Mouse (Mus musculus): Measurements from ENCODE around the gene Bmpr1b. TPM values are rescaled to one million over a fixed set of nuclear protein-coding genes. Genes with fewer than 3 reads are reported as not detected.

The Bmpr1b gene
- polyA plus RNA-seq, 1 experiment, result 0.34 TPM

GRCm38 (mm10) chr3:142040345-142040744, 128.9 kb downstream of the Bmpr1b start:
- TF ChIP-seq CEBPB (IDR thresholded peaks at IDR 0.05; ENCODE audit: low read depth) (no peak), MYOG (IDR thresholded peaks at IDR 0.05; ENCODE audit: control insufficient read depth, extremely low read depth, insufficient read length) (no peak), CTCF (IDR thresholded peaks at IDR 0.05; ENCODE audit: control insufficient read depth, insufficient read depth, insufficient read length) (no peak), USF1 (IDR thresholded peaks at IDR 0.05; ENCODE audit: low read depth) (no peak), FOSL1 (IDR thresholded peaks at IDR 0.05; ENCODE audit: insufficient read depth, low read length, poor library complexity, severe bottlenecking) (no peak), MYOD1 (IDR thresholded peaks at IDR 0.05; ENCODE audit: control insufficient read depth, insufficient read length, low read depth) (no peak), MAX (IDR thresholded peaks at IDR 0.05) (no peak)
- H3K79me3 ChIP-seq (ENCODE audit: low read depth), result no peaks in the 10 kb centered on the region

DNA sequence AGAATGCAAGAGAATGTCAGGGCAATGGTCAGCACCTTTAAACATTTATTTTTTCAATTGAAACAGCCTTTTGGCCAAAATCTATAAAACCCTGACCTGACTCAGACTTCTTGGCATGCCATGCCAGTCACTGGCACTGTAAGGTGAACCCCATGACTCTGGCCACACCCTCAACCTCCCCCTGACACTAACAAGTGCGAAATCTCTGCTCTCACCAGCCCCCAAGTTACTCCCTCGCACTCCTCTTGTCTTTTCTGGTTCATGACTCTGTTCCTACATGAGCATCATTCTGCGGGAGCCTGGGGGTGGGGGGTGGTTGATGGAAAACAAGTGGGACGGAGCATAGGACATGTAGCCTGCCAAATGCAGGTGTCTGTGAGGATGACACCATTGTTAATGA, 135.1 kb downstream of the Bmpr1b start:
- no peaks in the 10 kb centered on the region for H3K27me3 ChIP-seq (ENCODE audit: control insufficient read depth, insufficient read depth, insufficient read length)
- H3K79me3 ChIP-seq (ENCODE audit: low read depth), result no peaks in the 10 kb centered on the region
- no peaks in the 10 kb centered on the region for H3K36me3 ChIP-seq (ENCODE audit: control insufficient read depth, insufficient read depth)
- H3ac ChIP-seq (ENCODE audit: control insufficient read depth, insufficient read length, low read depth), result no peak overlapping the region
- no peaks in the 10 kb centered on the region for H3K79me2 ChIP-seq (ENCODE audit: control insufficient read depth, insufficient read depth)
- TF ChIP-seq FOSL1 (IDR thresholded peaks at IDR 0.05; ENCODE audit: insufficient read depth, low read length, poor library complexity, severe bottlenecking) (no peak), MAX (IDR thresholded peaks at IDR 0.05) (no peak), CEBPB (IDR thresholded peaks at IDR 0.05; ENCODE audit: low read depth) (no peak), CTCF (IDR thresholded peaks at IDR 0.05; ENCODE audit: control insufficient read depth, insufficient read depth, insufficient read length) (no peak), USF1 (IDR thresholded peaks at IDR 0.05; ENCODE audit: low read depth) (no peak), MYOG (IDR thresholded peaks at IDR 0.05; ENCODE audit: control insufficient read depth, extremely low read depth, insufficient read length) (no peak), MYOD1 (IDR thresholded peaks at IDR 0.05; ENCODE audit: control insufficient read depth, insufficient read length, low read depth) (no peak)
- H3K4me3 ChIP-seq (ENCODE audit: insufficient read depth, poor library complexity, severe bottlenecking), result no peak overlapping the region

More at GRCm38 (mm10) chr3:142040345-142040744, 128.9 kb downstream of the Bmpr1b start:
- H3K36me3 ChIP-seq (ENCODE audit: control insufficient read depth, insufficient read depth), result no peaks in the 10 kb centered on the region
- no peaks in the 10 kb centered on the region for H3K27me3 ChIP-seq (ENCODE audit: control insufficient read depth, insufficient read depth, insufficient read length)
- H3K79me2 ChIP-seq (ENCODE audit: control insufficient read depth, insufficient read depth), result no peaks in the 10 kb centered on the region
- no peak overlapping the region for H3ac ChIP-seq (ENCODE audit: control insufficient read depth, insufficient read length, low read depth)
- H3K4me3 ChIP-seq (ENCODE audit: insufficient read depth, poor library complexity, severe bottlenecking), result no peak overlapping the region

- H3K36me3 ChIP-seq (ENCODE audit: control insufficient read depth, insufficient read depth), result no peaks in the 10 kb centered on the region
- H3K27me3 ChIP-seq (ENCODE audit: control insufficient read depth, insufficient read depth, insufficient read length), result no peaks in the 10 kb centered on the region
- H3K79me2 ChIP-seq (ENCODE audit: control insufficient read depth, insufficient read depth), result no peaks in the 10 kb centered on the region
- no peak overlapping the region for H3ac ChIP-seq (ENCODE audit: control insufficient read depth, insufficient read length, low read depth)
- no peak overlapping the region for H3K4me3 ChIP-seq (ENCODE audit: insufficient read depth, poor library complexity, severe bottlenecking)
- no peak for TF ChIP-seq CTCF (IDR thresholded peaks at IDR 0.05; ENCODE audit: control insufficient read depth, insufficient read depth, insufficient read length)
- TF ChIP-seq CEBPB (IDR thresholded peaks at IDR 0.05; ENCODE audit: low read depth), result no peak
- TF ChIP-seq MYOG (IDR thresholded peaks at IDR 0.05; ENCODE audit: control insufficient read depth, extremely low read depth, insufficient read length), result no peak
- TF ChIP-seq MAX (IDR thresholded peaks at IDR 0.05), result no peak
- no peak for TF ChIP-seq FOSL1 (IDR thresholded peaks at IDR 0.05; ENCODE audit: insufficient read depth, low read length, poor library complexity, severe bottlenecking)
- TF ChIP-seq MYOD1 (IDR thresholded peaks at IDR 0.05; ENCODE audit: control insufficient read depth, insufficient read length, low read depth), result no peak
- no peak for TF ChIP-seq USF1 (IDR thresholded peaks at IDR 0.05; ENCODE audit: low read depth)
- no peaks in the 10 kb centered on the region for H3K79me3 ChIP-seq (ENCODE audit: low read depth)
Observed at GRCm38 (mm10) chr3:142019716-142020115, 149.5 kb downstream of the Bmpr1b start.

DNA sequence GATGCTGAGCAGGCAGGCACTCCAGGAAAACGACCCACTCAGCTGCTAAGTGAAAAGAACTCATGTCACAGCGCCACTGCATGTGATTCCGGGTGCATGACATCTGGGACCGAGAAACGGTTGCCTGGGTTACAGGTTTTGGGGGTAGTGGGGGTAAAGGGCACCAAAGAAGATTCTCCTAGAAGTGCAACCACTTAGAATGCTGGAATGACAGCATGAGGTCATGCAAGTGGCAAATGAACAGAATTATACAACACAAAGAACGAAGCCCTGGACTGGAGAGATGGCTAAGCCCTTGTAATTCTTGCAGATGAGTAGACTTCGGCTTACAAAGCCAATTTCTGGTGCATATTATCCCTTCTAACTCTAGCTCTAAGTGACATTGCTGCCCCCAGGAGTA, 184.7 kb downstream of the Bmpr1b start:
- H3K4me3 ChIP-seq (ENCODE audit: insufficient read depth, poor library complexity, severe bottlenecking), result no peak overlapping the region
- no peaks in the 10 kb centered on the region for H3K36me3 ChIP-seq (ENCODE audit: control insufficient read depth, insufficient read depth)
- H3ac ChIP-seq (ENCODE audit: control insufficient read depth, insufficient read length, low read depth), result no peak overlapping the region
- no peak for TF ChIP-seq MAX (IDR thresholded peaks at IDR 0.05)
- TF ChIP-seq CTCF (IDR thresholded peaks at IDR 0.05; ENCODE audit: control insufficient read depth, insufficient read depth, insufficient read length), result no peak
- no peak for TF ChIP-seq MYOD1 (IDR thresholded peaks at IDR 0.05; ENCODE audit: control insufficient read depth, insufficient read length, low read depth)
- no peak for TF ChIP-seq USF1 (IDR thresholded peaks at IDR 0.05; ENCODE audit: low read depth)
- TF ChIP-seq MYOG (IDR thresholded peaks at IDR 0.05; ENCODE audit: control insufficient read depth, extremely low read depth, insufficient read length), result no peak
- TF ChIP-seq CEBPB (IDR thresholded peaks at IDR 0.05; ENCODE audit: low read depth), result no peak
- TF ChIP-seq FOSL1 (IDR thresholded peaks at IDR 0.05; ENCODE audit: insufficient read depth, low read length, poor library complexity, severe bottlenecking), result no peak
- H3K79me3 ChIP-seq (ENCODE audit: low read depth), result no peaks in the 10 kb centered on the region
- no peaks in the 10 kb centered on the region for H3K79me2 ChIP-seq (ENCODE audit: control insufficient read depth, insufficient read depth)
- H3K27me3 ChIP-seq (ENCODE audit: control insufficient read depth, insufficient read depth, insufficient read length), result no peaks in the 10 kb centered on the region

DNA sequence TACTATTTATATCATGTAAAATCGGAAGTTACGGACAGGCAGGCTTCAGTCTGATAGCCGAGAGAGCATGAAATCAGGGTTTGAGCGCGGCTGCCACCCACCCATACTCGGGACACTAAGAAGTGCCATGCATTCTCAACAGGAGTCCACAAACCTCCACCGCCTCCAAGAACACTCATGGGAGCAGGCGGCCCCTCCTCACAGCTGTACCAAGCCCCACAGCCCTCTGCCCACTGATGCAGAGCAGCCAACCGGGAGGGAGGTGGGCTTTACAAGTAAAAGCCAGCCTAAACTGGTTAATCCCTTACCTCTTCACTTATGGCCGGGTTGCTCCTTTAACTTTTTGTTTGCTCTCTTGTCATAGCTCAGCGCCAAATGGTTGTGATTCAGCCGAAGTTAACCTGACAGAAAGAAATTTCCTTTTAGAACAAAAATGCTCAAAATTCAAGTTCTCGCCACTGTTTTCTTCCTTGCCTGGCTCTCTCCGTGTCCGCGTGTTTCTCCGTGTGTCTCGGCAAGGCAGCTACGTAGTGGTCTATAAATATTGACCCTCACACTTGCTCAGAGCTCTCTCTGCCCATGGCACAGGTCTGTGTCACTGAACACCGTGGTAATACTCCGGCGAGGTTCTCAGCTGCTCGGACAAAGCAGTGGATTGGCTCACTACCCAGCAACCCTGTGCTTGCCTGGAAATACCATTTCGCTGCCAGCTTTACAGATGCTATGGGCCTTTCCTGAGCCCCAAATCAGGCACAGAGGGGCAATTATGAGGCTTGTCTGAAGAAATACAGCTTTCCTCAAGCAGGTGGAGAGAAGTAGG, 187.4 kb downstream of the Bmpr1b start:
- H3ac ChIP-seq (ENCODE audit: control insufficient read depth, insufficient read length, low read depth), result no peak overlapping the region
- H3K79me2 ChIP-seq (ENCODE audit: control insufficient read depth, insufficient read depth), result no peaks in the 10 kb centered on the region
- H3K36me3 ChIP-seq (ENCODE audit: control insufficient read depth, insufficient read depth), result no peaks in the 10 kb centered on the region
- H3K79me3 ChIP-seq (ENCODE audit: low read depth), result no peaks in the 10 kb centered on the region
- no peaks in the 10 kb centered on the region for H3K27me3 ChIP-seq (ENCODE audit: control insufficient read depth, insufficient read depth, insufficient read length)
- TF ChIP-seq MYOG (IDR thresholded peaks at IDR 0.05; ENCODE audit: control insufficient read depth, extremely low read depth, insufficient read length), result no peak
- no peak for TF ChIP-seq USF1 (IDR thresholded peaks at IDR 0.05; ENCODE audit: low read depth)
- TF ChIP-seq CTCF (IDR thresholded peaks at IDR 0.05; ENCODE audit: control insufficient read depth, insufficient read depth, insufficient read length), result no peak
- no peak for TF ChIP-seq MYOD1 (IDR thresholded peaks at IDR 0.05; ENCODE audit: control insufficient read depth, insufficient read length, low read depth)
- TF ChIP-seq MAX (IDR thresholded peaks at IDR 0.05), result no peak
- TF ChIP-seq FOSL1 (IDR thresholded peaks at IDR 0.05; ENCODE audit: insufficient read depth, low read length, poor library complexity, severe bottlenecking), result no peak
- TF ChIP-seq CEBPB (IDR thresholded peaks at IDR 0.05; ENCODE audit: low read depth), result no peak
- no peak overlapping the region for H3K4me3 ChIP-seq (ENCODE audit: insufficient read depth, poor library complexity, severe bottlenecking)

Measured in C2C12 (cell line).